29 mouse cellular contexts compared by ENCODE assay signal in the genomic region with DNA sequence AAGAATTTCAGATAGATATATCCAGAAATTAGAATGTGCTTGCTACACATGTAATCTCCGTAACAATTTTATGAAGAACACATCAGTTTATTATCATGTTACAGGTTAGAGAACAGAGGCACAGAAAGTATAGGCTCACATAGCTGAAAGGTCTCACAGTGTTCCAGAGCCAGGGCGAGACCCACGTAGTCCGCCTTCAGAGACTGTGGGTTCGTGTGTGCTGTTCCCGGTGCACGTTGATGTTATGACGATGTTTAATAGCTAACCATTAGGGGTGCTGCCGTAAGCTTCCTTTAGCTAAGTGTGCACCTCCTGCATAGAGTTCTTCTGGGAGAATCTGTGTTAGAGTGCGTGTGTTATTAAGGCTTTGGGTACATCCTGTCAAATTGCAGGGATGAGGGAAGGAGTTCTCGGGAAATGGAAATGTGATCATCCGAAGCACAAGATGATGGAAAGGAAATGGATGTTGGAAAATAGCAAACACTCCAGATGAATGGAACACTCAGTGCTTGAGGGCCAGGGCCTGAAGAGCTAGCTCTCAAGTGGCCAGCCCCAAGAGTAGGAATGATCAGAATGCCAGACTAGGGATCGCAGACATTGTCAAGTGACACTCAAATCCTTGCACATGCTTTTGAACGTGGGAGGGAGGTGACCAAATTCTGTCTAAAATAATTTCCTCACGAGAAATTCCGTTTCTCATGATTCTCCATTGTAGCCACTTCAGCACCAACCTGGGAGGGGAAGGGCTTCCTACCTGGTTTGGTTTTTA.
DNase-seq lines count a peak whose midpoint lies in the region; ATAC-seq and TF ChIP-seq lines count a peak whose summit lies in the region.
"Had no signal": no experiment of that assay in that cellular context is flagged by ENCODE, and none has a peak within 500 bp of the region (broad histone marks: within the 10 kb centered on the region; RNA-seq: fewer than 3 reads in every experiment).

No protein-coding gene starts in this region.

- 68% methylated on average over 16 of the region's 16 CpGs for WGBS in heart, embryonic 11.5 days (ENCODE audit: insufficient replicate concordance)
- WGBS in lung, embryonic 16.5 days = 52% methylated on average over 16 of the region's 16 CpGs
- 90% methylated on average over 16 of the region's 16 CpGs for WGBS in forebrain, embryonic 13.5 days

- ATAC-seq in heart, embryonic 11.5 days (replicated peaks; ENCODE audit: insufficient number of reproducible peaks, low FRiP score, low TSS enrichment) = no peak
- peak; percentile 91 for ATAC-seq in lung, embryonic 16.5 days (ENCODE audit: low read depth)
- no peak for ATAC-seq in forebrain, embryonic 13.5 days
- ATAC-seq: forebrain, embryonic 14.5 days; forebrain, postnatal 0 days; hindbrain, postnatal 0 days; Patski had no signal

- DNase-seq in heart, adult 11 months = peak; percentile 45
- peak; percentile 59 for DNase-seq in lung, postnatal 14 days
- peak; percentile 59 to 80 for DNase-seq in lung, postnatal 4 days
- DNase-seq in thymus, adult 18-20 months = no peak
- no peak for DNase-seq in layer of hippocampus, adult 2 months (ENCODE audit: low spot score in 2 of 2)
- DNase-seq: adrenal gland, postnatal 10 days; adrenal gland, postnatal 36 days; cerebellum, adult 11 months; cerebellum, adult 2 months; cerebellum, postnatal 10 days; cerebellum, postnatal 36 days; embryo, embryonic 11 days; forebrain, postnatal 0 days; gastrocnemius, adult 2 months; gastrocnemius, postnatal 14 days; heart, adult 18-20 months; heart, postnatal 14 days; heart, postnatal 4 days had no signal

- H3K4me2 ChIP-seq in heart, embryonic 11.5 days = no peak overlapping the region
- H3K4me2 ChIP-seq in lung, embryonic 16.5 days (ENCODE audit: low read depth, low read length) = no peak overlapping the region
- no peak overlapping the region for H3K4me2 ChIP-seq in forebrain, embryonic 13.5 days
- H3K4me2 ChIP-seq: embryonic facial prominence, embryonic 13.5 days; heart, embryonic 13.5 days; hindbrain, embryonic 14.5 days had no signal

- H3K9ac ChIP-seq in heart, embryonic 11.5 days (ENCODE audit: low read depth, low read length) = no peak overlapping the region
- H3K9ac ChIP-seq in lung, embryonic 16.5 days (ENCODE audit: low read length) = no peak overlapping the region
- H3K9ac ChIP-seq in forebrain, embryonic 13.5 days = no peak overlapping the region
- H3K9ac ChIP-seq: embryonic facial prominence, embryonic 13.5 days; forebrain, postnatal 0 days; heart, embryonic 13.5 days; hindbrain, embryonic 14.5 days had no signal

- no peaks in the 10 kb centered on the region for H3K27me3 ChIP-seq in heart, embryonic 11.5 days (ENCODE audit: control insufficient read depth, insufficient read depth, low read length)
- H3K27me3 ChIP-seq in lung, embryonic 16.5 days (ENCODE audit: control insufficient read depth, insufficient read depth, low read depth, low read length) = no peaks in the 10 kb centered on the region
- H3K27me3 ChIP-seq in forebrain, embryonic 13.5 days = no peaks in the 10 kb centered on the region
- H3K27me3 ChIP-seq: embryonic facial prominence, embryonic 13.5 days; heart, embryonic 13.5 days; Patski had no signal

- no peaks in the 10 kb centered on the region for H3K9me3 ChIP-seq in heart, embryonic 11.5 days (replicated peaks; ENCODE audit: control insufficient read depth, low read length)
- no peaks in the 10 kb centered on the region for H3K9me3 ChIP-seq in lung, embryonic 16.5 days (ENCODE audit: control insufficient read depth, low read length)
- no peaks in the 10 kb centered on the region for H3K9me3 ChIP-seq in forebrain, embryonic 13.5 days (replicated peaks)
- H3K9me3 ChIP-seq: embryonic facial prominence, embryonic 10.5 days; embryonic facial prominence, embryonic 13.5 days had no signal

- no peak overlapping the region for H3K27ac ChIP-seq in heart, embryonic 11.5 days (ENCODE audit: low read depth, low read length)
- H3K27ac ChIP-seq in lung, embryonic 16.5 days (ENCODE audit: low read length) = peak overlapping the region; percentile 47; the same call in 1 of the 2 replicates
- H3K27ac ChIP-seq in layer of hippocampus, adult 2 months = no peak overlapping the region
- H3K27ac ChIP-seq in forebrain, embryonic 13.5 days = no peak overlapping the region
- H3K27ac ChIP-seq: embryonic facial prominence, embryonic 10.5 days; embryonic facial prominence, embryonic 13.5 days; gastrocnemius, adult 2 months; heart, embryonic 13.5 days; hindbrain, embryonic 14.5 days; hindbrain, postnatal 0 days had no signal

- H3K36me3 ChIP-seq in heart, embryonic 11.5 days (ENCODE audit: control insufficient read depth, insufficient read depth, low read length) = no peaks in the 10 kb centered on the region
- no peaks in the 10 kb centered on the region for H3K36me3 ChIP-seq in lung, embryonic 16.5 days (ENCODE audit: control insufficient read depth, insufficient read depth, low read length)
- H3K36me3 ChIP-seq in forebrain, embryonic 13.5 days (ENCODE audit: poor library complexity, severe bottlenecking) = no peaks in the 10 kb centered on the region
- H3K36me3 ChIP-seq: embryonic facial prominence, embryonic 10.5 days; embryonic facial prominence, embryonic 13.5 days; heart, embryonic 13.5 days had no signal

- H3K4me1 ChIP-seq in heart, embryonic 11.5 days (ENCODE audit: control insufficient read depth, insufficient read depth, low read length) = peaks cover 13% of the 10 kb centered on the region
- no peaks in the 10 kb centered on the region; the same call in 1 of the 2 replicates for H3K4me1 ChIP-seq in lung, embryonic 16.5 days (replicated peaks; ENCODE audit: control insufficient read depth, insufficient read depth, low read length)
- H3K4me1 ChIP-seq in forebrain, embryonic 13.5 days = peaks cover 9% of the 10 kb centered on the region

- H3K4me3 ChIP-seq in heart, embryonic 11.5 days (ENCODE audit: low read depth, low read length) = no peak overlapping the region
- no peak overlapping the region for H3K4me3 ChIP-seq in lung, embryonic 16.5 days (ENCODE audit: low read length)
- no peak overlapping the region for H3K4me3 ChIP-seq in layer of hippocampus, adult 2 months
- no peak overlapping the region for H3K4me3 ChIP-seq in forebrain, embryonic 13.5 days
- H3K4me3 ChIP-seq: embryonic facial prominence, embryonic 10.5 days; embryonic facial prominence, embryonic 13.5 days; erythroblast, embryonic 14.5 days; gastrocnemius, adult 2 months; heart, embryonic 13.5 days had no signal

- no peak for TF ChIP-seq CTCF in layer of hippocampus, adult 2 months (conservative IDR thresholded peaks at IDR 0.05)

Comparison
In these comparisons a context has a peak if more than half of its experiments do, and no peak if none do; other contexts are left out.
1. DNase-seq: peak in heart, adult 11 months (single experiment), lung, postnatal 14 days (single experiment) and lung, postnatal 4 days (2 of 2); none in thymus, adult 18-20 months (0 of 2) and layer of hippocampus, adult 2 months (0 of 2).